In the genomic region with DNA sequence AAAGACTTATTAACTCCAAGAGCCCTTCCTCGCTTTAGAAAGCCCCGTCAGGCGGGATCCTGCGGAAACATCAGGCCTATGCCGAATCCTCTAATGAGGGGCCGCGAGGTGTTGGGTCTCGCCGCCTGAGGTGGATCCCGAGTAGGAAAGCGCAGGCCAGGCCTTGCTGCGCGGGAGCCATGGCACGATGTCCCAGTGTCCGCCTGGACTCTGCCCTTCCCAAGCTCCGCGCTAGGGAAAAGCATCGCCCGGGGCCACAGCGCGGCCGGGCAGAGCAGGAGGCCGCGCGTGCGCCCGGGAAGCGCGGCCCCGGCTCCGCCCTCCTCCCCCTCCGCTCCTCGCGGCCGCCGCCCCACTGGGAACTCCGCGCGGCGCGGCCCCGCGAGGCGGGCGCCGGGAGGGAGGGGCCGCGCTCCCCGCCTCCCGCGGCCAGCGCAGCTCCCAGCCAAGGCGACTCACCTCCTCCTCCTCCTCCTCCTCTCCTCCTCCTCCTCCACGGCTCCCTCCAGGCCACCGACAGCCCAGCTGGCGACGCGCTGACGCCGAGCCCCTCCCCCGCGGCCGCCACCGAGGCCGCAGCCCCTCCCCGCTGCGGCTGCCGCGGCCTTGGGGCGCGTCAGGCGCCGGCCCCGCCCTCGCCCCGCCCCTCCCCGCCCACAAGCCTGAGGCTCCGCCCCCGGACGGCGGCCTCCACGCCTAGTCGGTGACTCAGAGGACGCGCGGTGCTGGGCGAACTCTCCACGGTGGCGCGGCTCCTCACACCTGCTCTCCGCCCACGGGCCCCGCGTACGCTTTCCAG, we compare ENCODE assay signal across 8 mouse cellular contexts. TPM values are rescaled to one million over a fixed set of nuclear protein-coding genes. Genes with fewer than 3 reads are reported as not detected.
DNase-seq lines count a peak whose midpoint lies in the region; ATAC-seq and TF ChIP-seq lines count a peak whose summit lies in the region.

No protein-coding gene starts in this region.

- DNase-seq in c-Kit-positive CD71-positive TER-119-positive erythroid progenitor cells, embryonic 14.5 days (ENCODE audit: low spot score) = peak; percentile 83
- peak; percentile 95 for DNase-seq in heart, postnatal 0 days (ENCODE audit: low spot score)
- peak; percentile 94 to 95 for DNase-seq in kidney, postnatal 36 days
- peak; percentile 95 for DNase-seq in neural tube, embryonic 11.5 days (ENCODE audit: low spot score)

- no peak for TF ChIP-seq CTCF in E14TG2a.4 (conservative IDR thresholded peaks at IDR 0.05; ENCODE audit: low read length)
- TF ChIP-seq CTCF in heart, postnatal 0 days (IDR thresholded peaks at IDR 0.05; ENCODE audit: low read depth) = no peak

- peak overlapping the region; percentile 85 for H3K9ac ChIP-seq in forebrain, embryonic 12.5 days
- peak overlapping the region; percentile 71 for H3K9ac ChIP-seq in heart, postnatal 0 days (replicated peaks; ENCODE audit: low read depth, low read length)
- peak overlapping the region; percentile 83 for H3K9ac ChIP-seq in liver, embryonic 15.5 days
- H3K9ac ChIP-seq in neural tube, embryonic 11.5 days (ENCODE audit: low read length) = peak overlapping the region; percentile 69
- peak overlapping the region; percentile 92 for H3K9ac ChIP-seq in stomach, embryonic 16.5 days (ENCODE audit: low read length)

- no peaks in the 10 kb centered on the region for H3K27me3 ChIP-seq in E14TG2a.4 (ENCODE audit: insufficient read depth, low read length)
- no peaks in the 10 kb centered on the region for H3K27me3 ChIP-seq in forebrain, embryonic 12.5 days
- no peaks in the 10 kb centered on the region for H3K27me3 ChIP-seq in heart, postnatal 0 days (ENCODE audit: control insufficient read depth, insufficient read depth, low read length)
- no peaks in the 10 kb centered on the region for H3K27me3 ChIP-seq in liver, embryonic 15.5 days
- no peaks in the 10 kb centered on the region for H3K27me3 ChIP-seq in neural tube, embryonic 11.5 days (ENCODE audit: control insufficient read depth, insufficient read depth, low read length)
- no peaks in the 10 kb centered on the region for H3K27me3 ChIP-seq in stomach, embryonic 16.5 days (ENCODE audit: control insufficient read depth, insufficient read depth, low read length)

- H3K4me2 ChIP-seq in forebrain, embryonic 12.5 days = peak overlapping the region; percentile 81
- peak overlapping the region; percentile 84 for H3K4me2 ChIP-seq in heart, postnatal 0 days (ENCODE audit: low read depth, low read length)
- peak overlapping the region; percentile 99 for H3K4me2 ChIP-seq in liver, embryonic 15.5 days
- peak overlapping the region; percentile 68 for H3K4me2 ChIP-seq in neural tube, embryonic 11.5 days (ENCODE audit: low read depth)
- H3K4me2 ChIP-seq in stomach, embryonic 16.5 days (ENCODE audit: low read depth, low read length) = peak overlapping the region; percentile 64

- H3K4me1 ChIP-seq in E14TG2a.4 (replicated peaks; ENCODE audit: low read depth, low read length) = peaks cover 15% of the 10 kb centered on the region; the same call in 1 of the 2 replicates
- peaks cover 7% of the 10 kb centered on the region; the same call in 1 of the 2 replicates for H3K4me1 ChIP-seq in forebrain, embryonic 12.5 days
- H3K4me1 ChIP-seq in heart, postnatal 0 days (ENCODE audit: control insufficient read depth, insufficient read depth) = peaks cover 15% of the 10 kb centered on the region
- H3K4me1 ChIP-seq in liver, embryonic 15.5 days (replicated peaks) = peaks cover 33% of the 10 kb centered on the region
- H3K4me1 ChIP-seq in neural tube, embryonic 11.5 days (ENCODE audit: control insufficient read depth, insufficient read depth, low read length) = 0 out of 2 replicates have a peak, but pooled peaks cover 2% of the 10 kb centered on the region
- 0 out of 2 replicates have a peak, but pooled peaks cover 3% of the 10 kb centered on the region for H3K4me1 ChIP-seq in stomach, embryonic 16.5 days (ENCODE audit: control insufficient read depth, insufficient read depth, low read length)

- ATAC-seq in forebrain, embryonic 12.5 days (ENCODE audit: low FRiP score) = peak; percentile 96
- ATAC-seq in heart, postnatal 0 days (ENCODE audit: insufficient read depth, low read depth) = peak; percentile 95
- peak; percentile 92 for ATAC-seq in liver, embryonic 15.5 days (ENCODE audit: insufficient read depth)
- ATAC-seq in neural tube, embryonic 11.5 days (ENCODE audit: insufficient read depth, low FRiP score, low TSS enrichment) = peak; percentile 97
- ATAC-seq in stomach, embryonic 16.5 days (ENCODE audit: insufficient read depth, low FRiP score) = peak; percentile 97

- peak; percentile 73; the same call in 1 of the 2 replicates for TF ChIP-seq EP300 in heart, postnatal 0 days (IDR thresholded peaks at IDR 0.05; ENCODE audit: low read depth)

- H3K36me3 ChIP-seq in E14TG2a.4 (ENCODE audit: insufficient read depth, low read length) = no peaks in the 10 kb centered on the region
- H3K36me3 ChIP-seq in forebrain, embryonic 12.5 days (replicated peaks) = no peaks in the 10 kb centered on the region
- H3K36me3 ChIP-seq in heart, postnatal 0 days (replicated peaks; ENCODE audit: control insufficient read depth, insufficient read depth, low read length) = no peaks in the 10 kb centered on the region
- no peaks in the 10 kb centered on the region for H3K36me3 ChIP-seq in liver, embryonic 15.5 days (replicated peaks)
- no peaks in the 10 kb centered on the region for H3K36me3 ChIP-seq in neural tube, embryonic 11.5 days (ENCODE audit: control insufficient read depth, insufficient read depth, low read length)
- H3K36me3 ChIP-seq in stomach, embryonic 16.5 days (ENCODE audit: control insufficient read depth, insufficient read depth, low read length) = no peaks in the 10 kb centered on the region

- H3K9me3 ChIP-seq in E14TG2a.4 (ENCODE audit: low read length) = no peaks in the 10 kb centered on the region
- no peaks in the 10 kb centered on the region for H3K9me3 ChIP-seq in forebrain, embryonic 12.5 days
- H3K9me3 ChIP-seq in heart, postnatal 0 days (replicated peaks; ENCODE audit: control insufficient read depth, low read length) = no peaks in the 10 kb centered on the region
- no peaks in the 10 kb centered on the region for H3K9me3 ChIP-seq in liver, embryonic 15.5 days (replicated peaks)
- no peaks in the 10 kb centered on the region for H3K9me3 ChIP-seq in neural tube, embryonic 11.5 days (ENCODE audit: control insufficient read depth, low read length)
- no peaks in the 10 kb centered on the region for H3K9me3 ChIP-seq in stomach, embryonic 16.5 days (replicated peaks; ENCODE audit: control insufficient read depth, low read length)

- H3K4me3 ChIP-seq in E14TG2a.4 (replicated peaks; ENCODE audit: low read length) = peak overlapping the region; percentile 88
- peak overlapping the region; percentile 68 for H3K4me3 ChIP-seq in forebrain, embryonic 12.5 days (replicated peaks)
- peak overlapping the region; percentile 75 for H3K4me3 ChIP-seq in heart, postnatal 0 days (ENCODE audit: low read depth, low read length)
- peak overlapping the region; percentile 89 for H3K4me3 ChIP-seq in liver, embryonic 15.5 days (replicated peaks)
- H3K4me3 ChIP-seq in neural tube, embryonic 11.5 days (ENCODE audit: low read depth, low read length) = peak overlapping the region; percentile 76
- H3K4me3 ChIP-seq in stomach, embryonic 16.5 days (replicated peaks; ENCODE audit: low read length) = peak overlapping the region; percentile 66

- peak overlapping the region; percentile 92 for H3K27ac ChIP-seq in forebrain, embryonic 12.5 days
- peak overlapping the region; percentile 99 for H3K27ac ChIP-seq in heart, postnatal 0 days (ENCODE audit: low read depth)
- H3K27ac ChIP-seq in liver, embryonic 15.5 days (replicated peaks) = peak overlapping the region; percentile 96
- H3K27ac ChIP-seq in neural tube, embryonic 11.5 days (ENCODE audit: low read depth, low read length) = peak overlapping the region; percentile 74
- peak overlapping the region; percentile 97 for H3K27ac ChIP-seq in stomach, embryonic 16.5 days (ENCODE audit: low read length)

- whole genome bisulfite sequencing in forebrain, embryonic 12.5 days = 2% methylated on average over 47 of the region's 95 CpGs
- under 1% methylated on average over 33 of the region's 95 CpGs for WGBS in heart, postnatal 0 days
- under 1% methylated on average over 83 of the region's 95 CpGs for WGBS in liver, embryonic 15.5 days (ENCODE audit: insufficient replicate concordance)
- 1% methylated on average over 50 of the region's 95 CpGs for WGBS in neural tube, embryonic 11.5 days
- under 1% methylated on average over 71 of the region's 95 CpGs for WGBS in stomach, embryonic 16.5 days

RNA-seq across cellular contexts. Expression of a gene that starts 0.6 kb away (rescaled TPM):
- polyA plus RNA-seq in forebrain, embryonic 12.5 days (2016; fragmentation: Nextera tagmentation; extraction: Ambion mirVana) = 18.6 and 19.2 TPM in 2 replicates
- 13.9 and 16.3 TPM in 2 replicates for total RNA-seq in heart, postnatal 0 days (2014; rRNA removed; ENCODE audit: low replicate concordance)
- polyA plus RNA-seq in heart, postnatal 0 days (2015; fragmentation: Nextera tagmentation; extraction: Ambion mirVana) = 11.1 and 11.9 TPM in 2 replicates
- 3.7 and 4.0 TPM in 2 replicates for polyA plus RNA-seq in liver, embryonic 15.5 days (2015; fragmentation: Nextera tagmentation; extraction: Ambion mirVana)
- 9.5 and 16.2 TPM in 2 replicates for polyA plus RNA-seq in neural tube, embryonic 11.5 days (2014; fragmentation: Nextera tagmentation; extraction: Ambion mirVana)
- 11.1 and 11.3 TPM in 2 replicates for polyA plus RNA-seq in stomach, embryonic 16.5 days (2015; fragmentation: Nextera tagmentation; extraction: Ambion mirVana)

Comparison
In these comparisons a context has a peak if more than half of its experiments do, and no peak if none do; other contexts are left out.
1. Peak in every context shown above with its lines: DNase-seq, ATAC-seq, H3K4me3 ChIP-seq and H3K27ac ChIP-seq.